Mouse (Mus musculus) erythroblast, adult 5-6 weeks (primary cell): ENCODE results near the gene Mknk1. TPM values are rescaled to one million over a fixed set of nuclear protein-coding genes. Genes with fewer than 3 reads are reported as not detected.
A peak's percentile ranks its signal among the peaks of the same experiment; 100 is the strongest.

ENCODE experiments used
- ATAC-seq: replicated peaks from 2 replicates; pipeline ENCODE4 v1.8.0; 2016; ENCODE audit warnings: moderate number of reproducible peaks, mild to moderate bottlenecking, moderate TSS enrichment, inconsistent platforms; ENCODE audit not compliant: poor library complexity, low FRiP score, severe bottlenecking
- total RNA-seq, 2 experiments: library from RNA; stranded (forward) in 1 of 2; stranded (reverse) in 1 of 2; fragments of 150-400 nt in 1 of 2; fragments of 200-764, 138-1000 nt in 1 of 2; gene quantifications; 2 replicates each; pipeline versions ENCODE4 v1.2.3 to v1.2.4; 2015 to 2017; ENCODE audit warnings: low replicate concordance in 2 of 2

Mknk1 gene
- total RNA-seq, 2 experiments from 2014 or later: 64.2 to 115 TPM

DNA sequence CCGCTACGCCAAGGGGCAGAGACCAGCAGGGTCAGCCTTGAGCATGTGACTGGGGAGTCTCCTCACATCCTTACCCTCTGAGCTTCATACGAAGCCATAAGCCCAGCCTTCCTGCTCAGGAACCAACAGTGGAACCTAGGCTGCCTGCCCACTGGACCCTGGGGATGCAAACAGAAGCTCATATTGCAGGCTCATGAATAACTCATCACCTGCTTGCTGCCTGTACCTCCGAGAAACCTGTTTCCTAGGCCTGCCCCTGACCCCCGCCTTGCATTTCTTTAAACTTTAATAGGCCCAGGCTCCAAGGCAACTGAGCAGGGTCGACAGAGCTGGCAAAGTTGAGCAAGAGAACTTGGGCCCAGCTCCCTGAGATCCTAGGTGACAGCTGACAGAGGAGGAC is 45.0 kb downstream of the Mknk1 start, which contains the start of gene Kncn:
Gene Kncn, plus strand, starts transcription at position 379 of the 400 bp plus-strand sequence.
- no peak for ATAC-seq

DNA sequence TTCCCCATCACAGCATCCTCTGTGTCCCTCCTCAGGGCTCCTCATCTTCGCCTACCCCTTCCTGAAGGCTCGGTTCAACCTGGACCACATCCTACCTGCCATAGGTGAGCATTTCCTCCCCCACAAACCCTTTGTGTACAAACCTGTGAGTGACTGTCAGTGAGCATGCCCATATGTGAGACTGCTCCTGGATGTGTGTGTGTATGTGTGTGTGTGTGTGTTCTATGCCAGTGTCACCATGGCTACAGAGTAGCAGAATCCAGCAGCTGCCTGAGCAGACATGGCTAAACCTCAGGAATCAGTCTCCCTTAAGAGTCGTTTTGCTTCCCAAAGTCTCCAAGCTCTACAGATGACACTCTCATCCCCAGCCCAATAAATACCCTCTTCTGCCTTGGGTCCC is 46.8 kb downstream of the Mknk1 start:
- ATAC-seq: no peak

DNA sequence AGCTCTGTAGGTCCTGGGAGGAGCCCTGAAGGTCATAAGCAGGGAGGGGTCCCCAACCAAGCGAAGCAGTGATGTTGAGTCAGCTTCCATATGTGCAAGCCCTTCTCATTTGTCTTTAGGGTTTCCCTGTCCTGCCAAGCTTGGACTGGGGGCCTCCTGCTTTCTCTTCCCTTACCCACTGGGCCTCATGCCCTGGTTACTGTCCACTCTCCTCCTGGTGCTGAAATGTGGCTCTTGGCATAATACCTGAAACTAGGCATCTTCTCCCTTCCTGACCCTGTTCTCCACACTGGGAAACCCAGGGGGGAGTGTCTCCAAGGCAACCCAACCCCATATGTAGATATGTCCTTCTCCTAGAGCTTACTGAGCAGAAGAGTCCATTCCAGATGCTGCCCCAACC is 47.9 kb downstream of the Mknk1 start:
- no peak for ATAC-seq

DNA sequence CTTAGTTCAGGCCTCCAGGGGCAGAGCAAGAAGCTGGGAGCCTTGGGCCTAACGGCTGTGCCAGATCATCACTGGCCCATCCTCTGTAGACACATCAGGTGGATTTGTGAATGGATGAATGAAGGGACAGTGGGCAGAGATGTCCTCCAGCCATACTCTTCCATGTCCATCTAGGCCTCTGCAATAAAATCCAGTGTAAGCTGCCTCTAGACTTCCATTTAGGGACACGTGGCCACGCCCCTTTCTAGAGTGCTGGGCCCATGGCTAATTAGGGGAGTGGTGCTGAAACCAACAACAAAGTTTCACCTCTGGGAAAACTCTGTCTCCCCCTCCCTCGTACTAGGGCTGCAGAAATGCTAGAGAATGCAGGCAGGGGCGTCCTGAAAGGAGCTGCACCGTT is 51.1 kb downstream of the Mknk1 start:
- no peak for ATAC-seq

DNA sequence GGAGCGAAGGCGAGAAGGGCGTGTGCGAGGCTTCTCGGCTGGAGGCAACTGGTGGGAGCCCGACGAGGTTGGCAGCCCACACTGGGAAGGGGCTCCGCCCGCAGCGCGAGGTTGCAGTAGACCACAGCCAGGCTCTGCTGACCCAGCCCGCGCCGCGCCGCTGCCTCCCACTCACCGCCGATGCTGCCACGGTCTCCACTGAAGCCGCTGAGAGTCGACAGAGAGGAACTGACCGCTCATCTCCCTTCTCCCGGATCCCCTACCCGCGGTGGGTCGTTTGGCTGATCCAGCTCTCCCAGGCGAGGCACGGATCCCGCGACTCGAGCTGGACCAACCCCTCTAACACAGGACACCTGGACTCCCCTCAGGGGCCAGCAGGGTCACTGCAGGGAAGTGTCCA is 51.6 kb downstream of the Mknk1 start, which contains the start of gene 6430628N08Rik:
Gene 6430628N08Rik, plus strand, starts transcription at position 113 of the 400 bp plus-strand sequence.
- ATAC-seq: no peak

DNA sequence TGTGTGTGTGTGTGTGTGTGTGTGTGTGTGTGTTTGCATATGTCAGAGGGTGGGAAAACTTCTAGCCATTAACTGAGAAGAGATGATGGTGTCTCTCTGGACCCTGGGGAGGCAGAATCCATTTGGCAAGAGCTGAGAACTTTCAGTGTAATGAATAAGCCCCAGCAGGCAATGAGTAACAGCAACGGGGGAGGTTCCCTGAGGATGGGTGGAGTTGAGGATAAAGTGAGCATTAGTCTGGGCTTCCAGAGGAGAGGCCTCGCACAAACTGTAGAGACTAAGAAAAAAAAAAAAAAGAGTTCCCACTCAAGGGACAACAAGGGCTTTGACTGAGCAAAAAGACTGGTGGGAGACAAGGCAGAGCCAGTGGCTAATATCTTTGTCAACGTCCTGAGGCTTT is 55.3 kb downstream of the Mknk1 start:
- ATAC-seq: no peak

DNA sequence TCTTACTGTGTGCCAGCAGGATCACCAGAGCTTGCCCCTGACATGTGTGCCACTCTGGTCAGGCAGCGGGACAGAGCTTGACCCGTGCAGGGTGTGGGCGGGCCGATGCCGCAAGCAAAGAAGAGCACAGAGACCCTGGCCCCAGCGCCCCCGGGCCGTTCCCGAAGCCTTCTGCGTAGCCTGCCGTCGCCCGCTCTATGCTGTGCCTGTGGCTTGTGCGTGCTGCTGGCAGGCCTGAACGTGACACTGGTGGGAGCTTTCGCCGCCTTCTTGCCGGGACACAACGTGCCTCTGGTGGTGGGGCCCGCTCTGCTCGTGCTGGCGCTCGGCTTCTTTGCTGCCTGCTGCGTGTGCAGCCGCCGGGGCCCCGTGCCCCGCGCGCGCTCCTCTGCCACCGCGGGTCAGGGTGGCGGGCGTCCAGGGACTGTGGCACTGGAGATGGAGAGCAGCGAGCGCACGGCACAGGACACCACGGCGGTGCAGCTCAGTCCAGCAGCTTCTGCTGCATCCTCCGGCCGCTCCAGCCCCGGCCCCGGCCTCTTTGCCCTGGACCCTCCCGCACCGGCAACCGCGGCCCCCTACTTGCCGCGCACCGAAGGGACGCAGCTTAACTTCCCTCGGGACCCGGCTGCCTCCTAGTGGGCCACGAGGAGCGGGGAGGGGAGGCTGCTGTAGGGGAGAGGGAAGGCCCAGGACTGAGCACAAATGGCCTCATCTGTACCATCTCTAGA is 59.1 kb downstream of the Mknk1 start:
- no peak for ATAC-seq

DNA sequence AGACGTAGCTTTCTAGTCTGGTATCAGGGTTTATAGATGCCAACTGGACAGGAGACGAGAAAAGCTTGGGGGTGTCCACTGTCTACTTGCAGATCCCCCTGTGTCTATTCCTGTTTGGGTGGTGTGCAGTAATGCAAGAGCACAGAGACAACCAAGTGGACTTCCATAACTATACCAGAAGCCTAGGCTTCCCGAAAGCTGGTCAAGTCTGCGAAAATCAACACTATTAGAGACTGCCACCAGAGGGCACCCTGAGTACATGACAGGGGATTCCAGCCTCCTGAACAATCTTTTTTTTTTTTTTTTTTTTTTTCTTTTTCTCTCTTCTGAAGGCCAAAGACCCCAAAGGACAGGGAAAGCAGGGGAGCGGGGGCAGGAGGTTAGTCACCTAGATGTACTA is 63.8 kb downstream of the Mknk1 start:
- peak; percentile 73 for ATAC-seq

DNA sequence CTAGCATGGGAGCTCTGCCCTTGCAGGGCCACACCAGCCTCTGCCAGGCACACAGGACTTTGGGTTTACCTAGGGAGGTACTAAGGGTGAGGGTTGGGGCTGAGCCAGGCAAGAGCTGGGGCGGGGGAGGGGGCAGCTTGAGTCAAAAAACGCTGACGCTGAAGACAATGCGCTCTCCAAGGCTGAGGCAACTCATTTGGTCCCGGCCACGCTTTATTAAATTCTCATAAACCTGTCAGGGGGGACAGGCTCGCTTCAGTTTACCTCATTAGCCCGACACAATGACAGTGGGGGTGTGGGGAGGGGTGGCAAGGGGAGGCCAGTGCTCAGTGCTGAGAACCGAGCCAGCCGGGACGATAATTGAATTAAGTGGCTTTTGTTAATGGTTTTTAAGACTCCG is 65.4 kb downstream of the Mknk1 start:
- ATAC-seq: no peak

DNA sequence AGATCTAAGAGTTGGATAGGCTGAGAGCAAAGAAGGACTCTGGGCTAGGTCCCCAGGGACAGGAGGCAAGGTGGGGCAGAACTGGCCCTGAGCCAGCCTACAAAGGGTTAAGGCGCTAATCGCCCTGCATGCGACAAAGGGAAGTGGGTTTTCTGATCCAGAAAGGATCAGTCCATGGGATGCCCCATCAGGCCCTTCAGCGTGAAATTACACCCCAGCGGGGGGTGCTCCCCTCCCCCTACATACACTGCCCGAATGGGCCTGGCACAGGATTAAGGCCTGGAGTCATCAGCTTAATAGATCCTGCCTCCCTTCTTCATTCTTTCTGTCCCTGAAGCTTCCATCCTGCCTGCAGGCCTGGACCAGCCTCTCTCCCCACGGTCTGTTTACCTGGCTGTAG is 66.7 kb downstream of the Mknk1 start:
- ATAC-seq: no peak

DNA sequence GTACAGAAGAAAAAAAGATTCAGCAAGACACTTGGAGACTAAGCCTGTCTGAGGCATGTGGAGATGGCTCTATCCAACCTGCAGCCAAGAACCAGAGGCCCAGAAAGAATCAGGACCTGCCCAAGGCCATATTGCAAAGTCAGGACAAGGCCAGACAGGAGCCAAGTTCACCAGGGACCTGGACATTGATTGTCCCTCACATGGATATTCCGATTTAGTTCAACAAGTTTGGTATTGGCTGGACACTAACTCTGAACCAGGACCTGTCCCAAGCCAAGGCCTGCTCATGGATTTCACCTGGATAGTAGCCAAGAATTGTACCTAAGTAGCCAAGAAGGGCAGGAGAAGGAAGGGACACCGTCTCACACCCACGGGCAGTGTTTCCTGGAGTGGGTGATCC is 67.8 kb downstream of the Mknk1 start:
- ATAC-seq: no peak

DNA sequence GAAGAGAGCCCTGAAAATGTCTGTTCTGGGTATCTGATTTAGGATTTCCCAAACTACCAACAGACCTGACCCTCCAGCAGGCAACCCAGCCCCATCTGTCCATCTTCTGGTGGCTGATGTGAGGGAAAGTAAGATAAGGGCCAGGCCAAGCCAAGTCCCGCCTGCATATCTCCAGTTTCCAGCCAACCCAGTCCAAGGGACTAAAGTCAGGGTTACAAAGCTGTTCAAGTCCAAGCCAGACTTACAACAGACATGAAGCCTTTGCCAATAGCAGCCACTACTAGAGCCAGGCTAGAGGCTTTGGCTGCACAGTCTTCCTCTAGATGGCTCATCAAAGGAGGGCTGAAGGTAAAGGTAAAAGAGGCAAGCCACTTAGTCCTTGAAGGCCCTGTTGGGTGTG is 69.0 kb downstream of the Mknk1 start:
- ATAC-seq: no peak

DNA sequence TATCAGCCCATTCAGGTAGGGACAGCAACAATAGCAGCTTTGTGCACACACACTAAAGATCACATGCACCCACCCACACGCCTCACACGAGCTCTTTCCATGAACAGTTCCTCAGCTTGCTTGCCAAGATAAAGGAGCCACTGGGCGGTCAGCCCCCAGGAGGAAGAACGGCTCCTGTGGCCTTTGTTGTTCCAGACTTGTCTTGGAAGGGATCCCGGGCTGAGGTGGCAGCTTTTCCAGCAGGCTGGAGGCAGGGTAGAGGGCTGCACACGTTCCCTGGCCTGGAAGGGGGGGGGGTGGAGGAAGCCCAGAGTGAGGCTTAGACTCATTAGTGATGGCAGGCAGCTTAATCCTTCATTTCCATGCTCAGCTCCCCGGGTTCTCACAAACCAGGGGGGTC is 69.6 kb downstream of the Mknk1 start:
- ATAC-seq: no peak

DNA sequence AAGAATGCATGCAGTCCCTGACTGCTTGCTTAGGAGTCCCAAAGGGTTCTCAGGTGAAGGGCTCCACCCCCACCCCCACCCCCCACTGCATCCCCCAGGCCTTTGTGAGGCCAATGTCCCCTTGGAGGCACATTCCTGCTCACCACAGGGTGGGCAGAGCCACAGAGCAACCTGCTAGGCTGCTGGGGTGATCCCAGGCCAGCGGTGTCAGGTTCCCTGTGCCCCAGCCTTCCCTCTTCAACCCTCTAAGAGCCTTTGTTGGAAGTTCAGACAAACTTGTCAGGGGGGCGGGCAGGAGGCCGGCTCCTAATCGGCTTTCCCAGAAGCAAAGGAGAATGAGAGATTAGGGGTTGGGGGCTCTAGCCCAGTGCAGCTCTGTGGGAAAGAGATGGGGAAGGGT is 72.6 kb downstream of the Mknk1 start:
- ATAC-seq: no peak

DNA sequence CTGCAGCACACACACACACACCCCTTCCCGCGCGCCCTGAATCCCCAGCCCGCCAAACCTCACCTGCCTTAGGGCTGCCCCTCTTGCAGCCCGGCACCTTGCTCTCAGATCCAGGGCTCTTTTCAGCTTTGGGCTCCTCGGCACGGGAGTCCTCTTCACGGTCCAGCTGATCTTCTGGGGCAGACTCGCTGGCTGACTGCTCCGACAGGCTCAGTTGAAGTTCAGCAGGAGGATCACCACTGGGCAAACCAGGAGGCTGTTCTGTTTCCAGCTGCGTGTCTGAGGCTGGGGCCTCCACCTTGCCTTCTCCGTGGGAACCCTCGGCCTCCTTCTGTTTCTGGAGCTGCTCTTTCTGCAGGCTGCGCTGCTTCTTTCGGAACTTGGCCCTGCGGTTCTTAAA is 80.9 kb downstream of the Mknk1 start:
- ATAC-seq: no peak

DNA sequence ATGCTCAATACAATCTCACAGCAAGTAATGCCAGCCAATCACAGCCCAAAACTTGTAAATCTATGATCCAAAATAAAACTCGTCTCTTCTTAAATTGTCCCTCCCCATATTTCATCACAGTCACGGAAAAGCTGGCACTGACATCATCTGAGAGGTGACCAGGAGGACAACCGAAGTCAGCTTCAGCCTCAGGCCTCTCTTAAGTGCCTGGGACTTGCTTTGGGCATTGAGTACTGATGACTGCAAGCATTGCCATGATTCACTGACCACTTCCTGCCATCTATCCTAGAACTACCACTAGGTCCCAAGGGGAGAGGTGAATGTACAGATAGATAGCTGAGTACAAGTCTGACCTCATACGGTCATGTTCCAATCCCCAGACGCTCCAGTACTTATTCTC is 83.7 kb downstream of the Mknk1 start:
- ATAC-seq: no peak

DNA sequence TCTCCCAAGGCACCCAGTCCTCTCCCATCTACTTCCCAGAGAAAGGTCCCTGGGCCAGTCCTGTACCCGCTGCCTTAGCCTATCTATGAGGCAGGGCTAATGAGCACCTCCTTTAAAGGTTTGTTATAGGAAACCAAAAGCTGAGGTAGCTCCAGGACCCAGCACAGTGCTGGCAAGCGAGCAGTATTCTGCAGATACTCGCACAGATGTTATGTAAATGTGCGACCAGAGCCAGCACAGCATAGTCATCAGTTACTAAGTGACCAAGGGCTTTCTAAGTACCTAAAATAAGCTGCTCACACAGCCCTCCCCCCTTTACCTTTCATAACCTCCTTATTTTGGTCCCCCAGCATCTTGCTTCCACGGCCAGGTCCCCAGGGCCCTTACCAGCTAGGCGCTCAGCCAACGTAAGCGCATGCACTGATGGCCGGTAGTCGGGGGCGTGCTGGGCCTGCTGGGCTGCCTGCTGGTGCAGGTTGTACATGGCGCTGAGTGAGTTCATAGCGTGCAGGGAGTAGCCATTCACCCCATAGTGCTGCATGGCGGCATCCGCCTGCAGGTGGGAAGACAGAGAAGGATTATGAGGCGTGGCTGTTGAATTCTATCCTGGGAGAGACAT is 84.4 kb downstream of the Mknk1 start:
- no peak for ATAC-seq

DNA sequence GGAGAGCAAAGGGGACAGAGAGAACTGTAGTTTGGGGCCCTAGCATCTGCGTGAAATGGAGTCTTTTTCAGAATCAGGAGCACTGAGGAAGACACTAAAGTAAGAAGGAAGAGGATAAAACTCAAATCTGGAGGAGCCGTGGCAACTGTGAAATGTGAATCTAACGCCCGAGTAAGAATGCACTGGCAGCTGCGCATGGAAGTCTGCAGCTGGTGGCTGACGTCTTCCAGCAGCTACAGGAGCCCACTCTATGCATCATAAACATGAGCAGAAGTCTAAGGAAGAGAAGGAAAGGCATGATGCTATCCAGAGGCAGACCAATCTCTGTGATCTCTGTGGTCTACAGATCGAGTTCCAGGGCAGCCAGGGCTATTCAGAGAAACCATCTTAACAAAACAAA is 88.6 kb downstream of the Mknk1 start:
- ATAC-seq: no peak
